Mouse (Mus musculus) thymus, postnatal 25 days (tissue): ENCODE measurements around the gene Mum1.
"Not testable (repeated sequence)": the region's sequence is repeated elsewhere in the genome, so short reads cannot be mapped to it uniquely, and the experiment has no call there.

Experiments
- DNase-seq: peaks from one replicate; pipeline ENCODE4 v3.0.0; 2022

Mum1 gene

DNA sequence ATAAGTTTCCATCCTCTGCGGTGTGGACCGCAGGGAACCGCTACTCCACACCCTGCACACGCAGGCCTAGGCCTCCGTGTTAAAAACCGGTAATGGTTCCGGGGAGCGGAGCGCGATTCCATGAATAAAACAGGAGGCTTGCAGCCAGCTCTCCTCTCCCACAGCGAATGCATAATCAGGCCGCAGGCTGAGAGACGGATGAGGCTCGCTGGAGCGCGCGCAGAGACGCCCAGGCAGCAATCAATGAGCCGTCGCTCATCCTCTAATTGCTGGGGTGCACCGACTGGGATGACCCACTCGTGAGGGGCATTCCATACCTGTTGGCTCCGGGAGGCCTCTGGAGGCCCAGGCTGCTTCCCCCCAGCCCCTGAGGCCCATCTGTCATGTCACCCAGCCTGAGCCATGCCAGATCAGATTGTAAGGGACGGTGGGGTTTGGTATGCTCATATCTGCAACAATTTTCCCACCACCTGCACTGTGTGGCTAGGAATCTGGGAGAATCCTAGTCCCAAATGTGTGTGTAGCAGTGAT lies 17.3 kb upstream of the Mum1 start:
- no peak for DNase-seq

DNA sequence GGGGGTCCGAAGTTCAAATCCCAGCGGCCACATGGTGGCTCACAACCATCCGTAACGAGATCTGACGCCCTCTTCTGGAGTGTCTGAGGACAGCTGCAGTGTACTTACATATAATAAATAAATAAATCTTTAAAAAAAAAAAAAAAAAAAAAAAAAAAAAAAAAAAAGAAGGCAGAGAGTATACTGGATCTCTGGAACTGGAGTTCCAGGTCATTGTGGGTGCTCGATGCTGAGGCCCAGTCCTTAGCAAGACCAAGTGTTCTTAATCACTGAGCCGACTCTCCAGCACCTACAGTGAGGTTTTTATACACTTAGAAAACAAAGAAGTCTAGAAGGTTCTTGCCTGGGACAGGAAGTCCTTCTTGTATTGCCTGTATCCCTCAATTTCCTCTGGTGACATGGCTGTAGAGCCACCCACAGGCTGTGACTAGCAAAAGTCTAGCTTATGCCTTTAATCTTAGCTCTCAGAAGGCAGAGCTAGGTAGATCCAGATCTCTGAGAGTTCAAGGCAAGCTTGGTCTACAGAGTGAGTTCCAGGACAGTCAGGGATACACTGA lies 14.6 kb upstream of the Mum1 start:
- DNase-seq: not testable (repeated sequence)

DNA sequence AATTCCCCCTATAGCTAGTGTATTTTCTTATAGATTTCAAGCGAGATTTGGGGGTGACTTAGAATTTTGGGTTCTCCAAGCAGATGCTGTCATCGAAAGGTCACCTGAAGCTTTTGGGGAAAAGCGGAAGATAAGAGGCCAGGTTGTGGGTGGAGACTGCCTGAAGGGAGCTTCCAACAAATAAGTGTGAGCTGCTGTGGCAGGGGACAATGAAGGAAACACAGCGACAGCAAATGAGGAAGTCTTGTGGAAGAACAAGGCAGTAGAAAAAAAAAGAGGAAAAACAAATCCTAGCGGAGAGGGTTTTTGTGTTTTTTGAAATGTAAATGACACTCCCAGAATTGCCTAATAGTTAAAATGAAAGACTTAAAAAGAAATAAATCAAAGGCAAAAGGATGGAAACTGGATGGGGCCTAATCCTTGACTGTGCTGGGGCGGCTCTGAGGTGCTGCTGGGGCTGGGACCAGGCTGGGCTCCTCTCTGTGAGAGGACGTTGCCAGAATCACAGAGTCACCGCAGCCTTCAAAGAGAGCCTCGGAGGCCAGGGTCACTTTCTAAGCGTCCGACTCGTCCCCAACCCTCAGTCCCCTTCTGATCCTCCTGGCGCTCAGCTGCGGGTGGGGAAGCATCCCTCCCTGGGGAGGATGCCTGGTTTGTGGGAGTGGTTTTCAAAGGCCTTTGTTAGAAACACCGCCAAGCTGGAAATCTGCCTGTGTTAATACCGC lies 11.0 kb upstream of the Mum1 start:
- DNase-seq: no peak

GRCm38 (mm10) chr10:80220676-80221075 lies 5.6 kb upstream of the Mum1 start:
- DNase-seq: no peak

DNA sequence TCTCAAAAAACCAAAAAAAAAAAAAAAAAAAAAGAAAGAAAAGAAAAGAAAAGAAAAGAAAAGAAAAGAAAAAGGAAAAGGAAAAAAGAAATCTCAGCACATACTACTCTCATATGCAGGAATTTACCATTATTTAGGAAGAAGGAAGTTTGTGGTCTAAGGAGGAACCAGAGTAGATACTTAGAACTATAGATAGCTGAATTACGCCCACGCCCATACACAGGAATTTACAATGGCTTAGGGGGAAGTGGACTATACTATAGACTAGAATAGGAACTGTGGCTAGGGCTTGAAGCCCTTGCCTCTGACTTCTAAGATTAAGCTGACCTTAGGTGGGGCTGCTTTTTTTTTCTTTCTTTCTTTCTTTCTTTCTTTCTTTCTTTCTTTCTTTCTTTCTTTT lies 3.1 kb upstream of the Mum1 start:
- DNase-seq: not testable (repeated sequence)

GRCm38 (mm10) chr10:80226071-80226415 lies 191 bp upstream of the Mum1 start:
- no peak for DNase-seq

- DNase-seq: no peak
These were observed 919 bp downstream of the Mum1 start for GRCm38 (mm10) chr10:80227166-80227539.

DNA sequence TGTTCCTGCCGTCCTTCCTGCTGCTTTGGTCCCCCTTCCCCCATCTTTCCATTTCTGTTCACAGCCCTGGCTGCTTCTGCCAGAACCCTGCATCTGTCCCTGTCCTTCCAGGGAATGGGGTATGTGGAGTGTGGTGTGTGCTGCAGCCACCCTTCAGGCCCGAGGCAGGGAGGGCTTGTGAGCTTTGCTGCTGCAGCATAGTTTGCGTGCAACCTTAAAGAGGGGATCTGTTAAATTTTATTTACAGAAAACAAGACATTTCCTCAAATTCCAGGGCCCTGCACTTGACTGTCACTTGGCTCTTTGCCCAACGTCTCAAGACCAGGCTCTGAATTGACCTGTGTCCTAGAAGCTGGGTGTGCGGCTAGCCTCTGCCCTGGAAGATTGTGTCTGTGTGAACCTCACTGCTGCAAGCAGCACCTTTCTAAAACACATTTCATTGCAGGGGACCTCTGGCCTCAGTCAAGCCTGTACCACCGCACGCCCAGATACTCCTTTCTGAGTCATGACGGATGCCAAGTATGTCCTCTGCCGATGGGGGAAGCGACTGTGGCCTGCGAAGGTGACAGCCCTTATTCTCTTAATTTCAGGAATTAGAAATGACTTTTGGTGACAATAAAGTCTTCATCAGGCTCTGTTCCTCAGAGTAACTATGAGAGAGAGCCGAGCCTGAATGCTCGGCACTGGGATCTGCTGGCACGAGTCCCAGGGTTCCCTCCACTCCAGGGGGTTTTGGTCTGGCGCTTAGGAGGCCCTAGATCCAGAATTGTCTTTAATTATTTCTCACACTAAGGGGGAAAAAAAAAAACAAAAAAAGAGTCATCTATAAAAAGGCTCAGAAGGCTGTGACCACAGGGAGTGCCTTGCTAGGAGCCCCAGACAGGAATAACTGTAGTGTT lies 1.9 kb downstream of the Mum1 start:
- DNase-seq: no peak

DNA sequence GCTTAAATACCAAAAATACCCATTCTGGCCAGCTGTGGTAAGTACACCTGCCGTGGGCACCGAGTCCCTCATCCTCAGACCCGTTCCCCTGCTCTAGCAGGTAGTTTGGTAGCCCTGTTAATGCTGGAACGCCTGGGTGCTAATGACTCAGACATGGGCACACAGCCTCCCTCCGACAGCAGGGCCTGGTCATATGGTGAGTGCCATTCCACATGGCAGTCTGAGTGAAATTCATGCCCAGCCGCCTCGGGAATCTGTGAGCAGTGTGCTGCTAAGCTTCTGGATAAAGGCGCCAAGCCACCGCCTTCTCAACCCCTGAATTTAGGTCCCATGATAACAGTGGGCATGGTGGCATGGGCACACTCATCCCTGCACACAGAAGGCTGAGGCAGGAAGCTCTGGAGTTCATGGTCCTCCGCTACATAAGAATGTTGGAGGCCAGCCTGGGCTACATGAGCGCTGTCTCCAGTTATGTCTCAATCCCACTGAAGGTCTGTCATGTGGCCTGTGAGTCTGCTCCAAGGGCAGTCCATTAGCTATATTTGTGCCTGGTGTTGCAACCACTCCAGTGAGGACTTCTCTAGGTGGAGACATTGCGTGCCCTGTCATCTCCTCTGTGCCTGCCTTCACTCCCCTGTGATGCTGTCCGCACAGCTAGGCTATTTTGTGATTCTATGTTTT lies 10.1 kb downstream of the Mum1 start:
- DNase-seq: no peak

DNA sequence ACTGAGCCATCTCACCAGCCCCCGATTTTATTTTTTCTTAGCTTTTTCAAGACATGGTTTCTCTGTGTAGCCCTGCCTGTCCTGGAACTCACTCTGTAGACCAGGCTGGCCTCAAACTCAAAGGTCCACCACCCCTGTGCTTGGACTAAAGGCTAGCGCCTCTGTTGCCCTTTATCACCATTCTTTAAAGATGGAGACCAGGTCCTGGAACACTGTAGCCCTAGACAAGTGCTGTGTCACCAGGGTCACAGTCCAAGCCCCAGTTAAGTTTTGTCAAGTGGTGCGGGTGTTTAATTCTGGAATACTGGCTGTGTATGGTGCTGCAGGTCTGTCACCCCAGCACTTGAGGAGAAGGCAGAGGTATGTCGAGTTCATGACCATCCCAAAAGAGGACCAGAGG lies 10.8 kb downstream of the Mum1 start:
- no peak for DNase-seq

GRCm38 (mm10) chr10:80238306-80238705 lies 12.1 kb downstream of the Mum1 start:
- no peak for DNase-seq

GRCm38 (mm10) chr10:80239791-80240190 lies 13.6 kb downstream of the Mum1 start:
- no peak for DNase-seq

GRCm38 (mm10) chr10:80242088-80242487 lies 15.9 kb downstream of the Mum1 start:
- DNase-seq: no peak

- DNase-seq: no peak
These were observed 16.4 kb downstream of the Mum1 start for GRCm38 (mm10) chr10:80242607-80243006.

DNA sequence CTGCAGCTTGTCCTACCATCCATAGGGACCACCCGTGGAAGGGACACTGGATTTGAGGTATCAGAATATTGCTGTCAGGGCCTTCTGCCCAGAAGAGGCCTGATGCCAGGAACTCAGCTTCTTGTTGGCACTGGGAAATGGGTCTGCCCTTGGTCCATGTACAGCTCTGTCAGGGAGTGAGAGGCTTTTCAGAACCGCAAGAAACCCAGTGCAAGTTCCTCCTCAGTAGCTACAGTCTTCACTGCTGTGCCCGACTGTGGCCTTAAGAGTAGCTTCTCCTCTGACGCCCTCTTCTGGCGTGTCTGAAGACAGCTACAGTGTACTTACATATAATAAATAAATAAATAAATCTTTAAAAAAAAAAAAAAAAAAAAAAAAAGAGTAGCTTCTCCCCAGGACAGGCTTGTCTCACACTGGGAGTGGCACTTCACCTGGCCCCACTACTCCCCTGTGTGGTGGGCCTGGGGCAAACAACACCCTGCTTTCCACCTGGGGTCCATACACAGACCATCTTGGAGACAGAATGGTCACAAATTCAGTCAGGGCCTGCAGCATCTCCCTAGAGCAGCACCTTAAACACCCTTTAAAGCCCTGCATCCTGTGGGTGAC lies 18.7 kb downstream of the Mum1 start:
- DNase-seq: peak; percentile 35

DNA sequence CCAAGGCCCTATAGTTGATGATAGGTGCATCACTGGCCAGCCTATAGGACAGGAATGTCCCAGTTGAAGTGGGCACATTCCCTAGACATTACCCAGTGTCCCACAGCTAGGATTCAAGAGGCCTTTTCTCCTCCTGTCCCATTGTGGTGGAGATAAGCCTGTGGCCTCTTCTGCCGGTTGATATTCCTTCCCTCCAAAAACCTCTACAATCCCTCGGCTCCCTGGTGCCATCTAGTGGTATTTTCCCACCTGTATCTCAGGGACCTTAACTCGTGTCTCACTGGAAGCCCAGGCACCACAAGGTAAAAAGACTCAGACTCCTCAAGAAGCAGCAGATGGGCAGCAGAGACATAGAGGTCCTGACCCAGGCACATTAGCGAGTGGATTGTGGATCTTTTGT lies 19.4 kb downstream of the Mum1 start:
- peak; percentile 80 for DNase-seq

- no peak for DNase-seq
These were observed 21.6 kb downstream of the Mum1 start for GRCm38 (mm10) chr10:80247849-80248248.

DNA sequence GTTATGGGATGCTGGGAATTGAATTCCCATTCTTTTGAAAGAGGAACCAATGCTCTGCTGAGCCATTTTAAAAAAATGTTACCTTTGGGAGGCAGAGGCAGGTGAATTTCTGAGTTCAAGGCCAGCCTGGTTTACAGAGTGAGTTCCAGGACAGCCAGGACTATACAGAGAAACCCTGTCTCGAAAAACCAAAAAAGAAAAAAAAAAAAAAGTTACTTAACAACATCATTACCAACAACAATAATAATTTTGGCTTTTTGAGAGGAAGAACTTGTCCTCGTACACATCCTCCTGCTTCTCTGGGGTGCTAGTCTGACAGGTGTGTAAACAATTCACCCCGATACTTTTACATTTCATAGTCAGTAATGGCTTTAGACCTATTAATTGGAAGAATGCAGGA lies 22.2 kb downstream of the Mum1 start:
- DNase-seq: not testable (repeated sequence)

- DNase-seq: peak; percentile 97
These were observed 22.9 kb downstream of the Mum1 start, which contains the start of gene Ndufs7 for GRCm38 (mm10) chr10:80248971-80249640. TSS of gene Ndufs7 (plus strand) at chr10:80249121.

GRCm38 (mm10) chr10:80250059-80250458 lies 23.8 kb downstream of the Mum1 start:
- DNase-seq: no peak

DNA sequence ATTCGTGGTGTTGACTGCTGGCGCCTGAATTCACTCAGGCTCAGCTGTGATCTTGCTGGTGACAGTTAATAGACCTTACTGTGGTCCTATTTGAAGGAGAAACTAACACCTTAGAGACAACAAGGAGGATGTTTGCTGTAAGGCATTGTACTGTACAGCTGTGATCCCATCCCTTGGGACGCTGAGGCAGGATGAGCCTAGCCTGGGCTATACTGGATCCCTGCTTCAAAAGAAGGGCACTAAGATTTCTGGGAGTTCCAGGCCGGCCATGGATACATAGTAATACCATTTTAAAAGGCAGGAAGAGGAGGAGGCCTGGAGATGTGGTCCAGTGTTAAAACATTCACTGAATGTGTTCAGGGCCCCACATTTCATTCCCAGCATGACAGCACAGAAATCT lies 24.3 kb downstream of the Mum1 start:
- DNase-seq: no peak

GRCm38 (mm10) chr10:80252011-80252410 lies 25.8 kb downstream of the Mum1 start:
- no peak for DNase-seq
